Mouse (Mus musculus): ENCODE data around the gene Vmn1r59. TPM values are rescaled to one million over a fixed set of nuclear protein-coding genes. Genes with fewer than 3 reads are reported as not detected.
"Not testable (repeated sequence)": the region's sequence is repeated elsewhere in the genome, so short reads cannot be mapped to it uniquely, and the experiment has no call there.

Gene Vmn1r59
- polyA plus RNA-seq (2014; fragmentation: Nextera tagmentation; extraction: Ambion mirVana): not detected in 2 replicates

GRCm38 (mm10) chr7:5456674-5457073 is at the start of gene Vmn1r59:
Gene Vmn1r59 (minus strand): TSS chr7:5456774.
- H3K4me2 ChIP-seq: no peak within 1 kb of the TSS
- H3K27ac ChIP-seq (ENCODE audit: low read depth, low read length): no peak within 1 kb of the TSS
- no peaks in the 10 kb centered on the region for H3K4me1 ChIP-seq (ENCODE audit: control insufficient read depth, insufficient read depth, low read length)
- H3K4me3 ChIP-seq (ENCODE audit: low read depth, low read length): no peak within 1 kb of the TSS
- H3K9me3 ChIP-seq (replicated peaks; ENCODE audit: control insufficient read depth, low read length): peaks cover 21% of the 10 kb centered on the region
- ATAC-seq (replicated peaks; ENCODE audit: insufficient number of reproducible peaks, low FRiP score, low TSS enrichment): no peak
- no peak within 1 kb of the TSS for H3K9ac ChIP-seq (ENCODE audit: low read depth, low read length)
- no peaks in the 10 kb centered on the region for H3K27me3 ChIP-seq (ENCODE audit: control insufficient read depth, insufficient read depth, low read length)
- H3K36me3 ChIP-seq (ENCODE audit: control insufficient read depth, insufficient read depth, low read length): no peaks in the 10 kb centered on the region

DNA sequence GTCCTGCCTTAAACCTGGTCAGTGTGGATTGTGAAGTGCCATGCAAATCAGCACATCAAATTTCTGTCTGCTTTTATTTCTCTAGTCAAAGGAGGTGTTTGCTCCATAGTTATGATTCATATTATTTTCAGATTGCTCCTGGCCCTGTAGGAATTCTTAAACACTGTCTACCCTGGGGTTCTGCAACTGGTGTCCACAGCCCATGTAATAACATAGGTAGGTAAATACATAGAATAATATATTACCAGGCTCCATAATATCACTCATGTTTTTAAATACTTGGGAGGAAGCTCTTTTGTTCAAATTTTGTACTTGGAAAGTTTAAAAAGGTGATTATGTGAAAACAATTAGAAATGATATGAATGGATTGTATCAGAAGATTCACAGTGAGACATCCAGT is 37.3 kb upstream of the Vmn1r59 start, which contains the start of gene Vmn2r28:
Gene Vmn2r28, minus strand, starts transcription at position 101 of the 400 bp plus-strand sequence.
- not testable (repeated sequence) for H3K9ac ChIP-seq (ENCODE audit: low read depth, low read length); H3K4me3 ChIP-seq (ENCODE audit: low read depth, low read length); H3K27ac ChIP-seq (ENCODE audit: low read depth, low read length); H3K4me1 ChIP-seq (ENCODE audit: control insufficient read depth, insufficient read depth, low read length); H3K27me3 ChIP-seq (ENCODE audit: control insufficient read depth, insufficient read depth, low read length); ATAC-seq (replicated peaks; ENCODE audit: insufficient number of reproducible peaks, low FRiP score, low TSS enrichment); H3K9me3 ChIP-seq (replicated peaks; ENCODE audit: control insufficient read depth, low read length); H3K4me2 ChIP-seq; H3K36me3 ChIP-seq (ENCODE audit: control insufficient read depth, insufficient read depth, low read length)

DNA sequence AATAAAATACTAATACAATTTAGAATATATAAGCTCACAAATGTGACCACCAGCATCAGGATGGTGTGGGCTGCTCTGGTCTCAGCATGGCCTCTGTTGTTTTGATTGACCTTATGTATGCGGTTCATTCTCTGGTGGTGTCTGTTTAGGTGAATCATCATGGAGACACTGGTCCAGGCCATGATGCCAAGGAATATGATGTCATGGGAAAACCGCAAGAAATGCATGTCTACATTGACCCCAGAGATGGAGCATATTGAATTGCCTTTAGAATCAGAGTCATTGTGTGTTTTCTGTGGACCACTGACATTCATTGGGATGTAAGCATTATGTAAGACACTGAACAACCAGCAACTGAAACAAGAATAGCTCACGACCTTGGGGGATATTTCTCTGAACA is 2.6 kb downstream of the Vmn1r59 start:
- H3K4me1 ChIP-seq (ENCODE audit: control insufficient read depth, insufficient read depth, low read length); H3K4me2 ChIP-seq; H3K27ac ChIP-seq (ENCODE audit: low read depth, low read length); H3K4me3 ChIP-seq (ENCODE audit: low read depth, low read length); ATAC-seq (replicated peaks; ENCODE audit: insufficient number of reproducible peaks, low FRiP score, low TSS enrichment); H3K27me3 ChIP-seq (ENCODE audit: control insufficient read depth, insufficient read depth, low read length); H3K9ac ChIP-seq (ENCODE audit: low read depth, low read length); H3K36me3 ChIP-seq (ENCODE audit: control insufficient read depth, insufficient read depth, low read length): not testable (repeated sequence)
- peaks cover 22% of the 10 kb centered on the region for H3K9me3 ChIP-seq (replicated peaks; ENCODE audit: control insufficient read depth, low read length)
- 61% methylated on average over 3 of the region's 3 CpGs for WGBS (ENCODE audit: insufficient replicate concordance)

DNA sequence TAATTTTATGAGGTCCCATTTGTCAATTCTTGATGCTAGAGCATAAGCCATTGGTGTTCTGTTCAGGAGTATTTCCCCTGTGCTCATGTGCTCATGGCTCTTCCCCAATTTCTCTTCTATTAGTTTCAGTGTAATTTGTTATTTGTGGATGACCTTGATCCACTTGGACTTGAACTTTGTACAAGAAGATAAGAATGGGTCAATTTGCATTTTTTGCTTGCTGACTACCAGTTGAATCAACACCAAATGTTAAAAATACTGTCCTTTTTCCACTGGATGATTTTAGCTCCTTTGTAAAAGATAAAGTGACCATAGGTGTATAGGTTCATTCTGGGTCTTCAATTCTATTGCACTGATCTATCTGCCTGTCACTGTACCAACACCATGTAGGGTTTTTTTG is 7.9 kb downstream of the Vmn1r59 start:
- no peak overlapping the region for H3K4me2 ChIP-seq
- H3K36me3 ChIP-seq (ENCODE audit: control insufficient read depth, insufficient read depth, low read length): no peaks in the 10 kb centered on the region
- H3K27me3 ChIP-seq (ENCODE audit: control insufficient read depth, insufficient read depth, low read length): no peaks in the 10 kb centered on the region
- no peaks in the 10 kb centered on the region for H3K4me1 ChIP-seq (ENCODE audit: control insufficient read depth, insufficient read depth, low read length)
- ATAC-seq (replicated peaks; ENCODE audit: insufficient number of reproducible peaks, low FRiP score, low TSS enrichment): no peak
- no peak overlapping the region for H3K9ac ChIP-seq (ENCODE audit: low read depth, low read length)
- H3K27ac ChIP-seq (ENCODE audit: low read depth, low read length): no peak overlapping the region
- no peak overlapping the region for H3K4me3 ChIP-seq (ENCODE audit: low read depth, low read length)
- 0 out of 2 replicates have a peak, but pooled peaks cover 5% of the 10 kb centered on the region for H3K9me3 ChIP-seq (replicated peaks; ENCODE audit: control insufficient read depth, low read length)

DNA sequence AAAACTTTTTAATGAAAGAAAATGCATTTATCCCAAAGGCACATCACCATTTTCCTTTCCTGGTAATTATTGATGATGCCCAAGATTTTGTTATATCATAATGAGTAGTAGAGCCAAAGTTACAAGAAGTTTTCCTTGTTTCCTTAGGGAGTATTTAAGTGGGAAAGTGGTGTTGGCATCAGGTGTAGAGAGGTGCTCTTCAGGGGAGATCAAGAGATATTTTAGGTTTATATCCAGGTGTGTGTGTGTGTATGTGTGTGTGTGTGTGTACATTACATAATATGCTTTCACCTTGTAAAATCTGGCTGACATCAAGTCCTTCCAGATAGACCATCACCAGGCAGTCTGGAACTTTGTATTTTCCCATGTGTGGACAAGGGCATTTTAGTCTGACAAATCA is 43.3 kb downstream of the Vmn1r59 start, which contains the start of gene Vmn1r58:
Gene Vmn1r58, minus strand, starts transcription at position 101 of the 400 bp plus-strand sequence.
- H3K27me3 ChIP-seq (ENCODE audit: control insufficient read depth, insufficient read depth, low read length); H3K27ac ChIP-seq (ENCODE audit: low read depth, low read length); H3K4me3 ChIP-seq (ENCODE audit: low read depth, low read length); H3K9ac ChIP-seq (ENCODE audit: low read depth, low read length); H3K9me3 ChIP-seq (replicated peaks; ENCODE audit: control insufficient read depth, low read length); H3K4me2 ChIP-seq; H3K36me3 ChIP-seq (ENCODE audit: control insufficient read depth, insufficient read depth, low read length); ATAC-seq (replicated peaks; ENCODE audit: insufficient number of reproducible peaks, low FRiP score, low TSS enrichment); H3K4me1 ChIP-seq (ENCODE audit: control insufficient read depth, insufficient read depth, low read length): not testable (repeated sequence)

GRCm38 (mm10) chr7:5406201-5406600 is 50.4 kb downstream of the Vmn1r59 start:
- Histone ChIP-seq H3K4me1 (ENCODE audit: control insufficient read depth, insufficient read depth, low read length) (no peaks in the 10 kb centered on the region), H3K4me3 (ENCODE audit: low read depth, low read length) (no peak overlapping the region), H3K27ac (ENCODE audit: low read depth, low read length) (no peak overlapping the region), H3K36me3 (ENCODE audit: control insufficient read depth, insufficient read depth, low read length) (no peaks in the 10 kb centered on the region), H3K27me3 (ENCODE audit: control insufficient read depth, insufficient read depth, low read length) (no peaks in the 10 kb centered on the region), H3K9me3 (replicated peaks; ENCODE audit: control insufficient read depth, low read length) (peaks cover 9% of the 10 kb centered on the region), H3K4me2 (no peak overlapping the region), H3K9ac (ENCODE audit: low read depth, low read length) (no peak overlapping the region)
- WGBS (ENCODE audit: insufficient replicate concordance): 47% methylated on average over 2 of the region's 2 CpGs
- ATAC-seq (replicated peaks; ENCODE audit: insufficient number of reproducible peaks, low FRiP score, low TSS enrichment): no peak

Other genes with a start within 250 kb of the Vmn1r59 start
- gene Vmn1r57, start 238.3 kb downstream of the Vmn1r59 start, polyA plus RNA-seq (2014; fragmentation: Nextera tagmentation; extraction: Ambion mirVana): not detected in 2 replicates
- gene Gm5065, start 106.2 kb downstream of the Vmn1r59 start, polyA plus RNA-seq (2014; fragmentation: Nextera tagmentation; extraction: Ambion mirVana): not detected in 2 replicates
- gene Nlrp2, start 105.7 kb downstream of the Vmn1r59 start, polyA plus RNA-seq (2014; fragmentation: Nextera tagmentation; extraction: Ambion mirVana): not detected in 2 replicates
- gene Vmn1r58, start 43.4 kb downstream of the Vmn1r59 start, polyA plus RNA-seq (2014; fragmentation: Nextera tagmentation; extraction: Ambion mirVana): not detected in 2 replicates
- gene Vmn2r28, start 37.2 kb upstream of the Vmn1r59 start, polyA plus RNA-seq (2014; fragmentation: Nextera tagmentation; extraction: Ambion mirVana): not detected in 2 replicates
- not detected in 2 replicates for gene Vmn1r60, start 90.5 kb upstream of the Vmn1r59 start, polyA plus RNA-seq (2014; fragmentation: Nextera tagmentation; extraction: Ambion mirVana)
- gene Vmn1r61, start 156.5 kb upstream of the Vmn1r59 start, polyA plus RNA-seq (2014; fragmentation: Nextera tagmentation; extraction: Ambion mirVana): not detected in 2 replicates
- not detected in 2 replicates for gene Vmn1r62, start 216.9 kb upstream of the Vmn1r59 start, polyA plus RNA-seq (2014; fragmentation: Nextera tagmentation; extraction: Ambion mirVana)

All from heart, embryonic 11.5 days (tissue).